Mouse (Mus musculus): ENCODE results near the gene Atp8a2. TPM values are rescaled to one million over a fixed set of nuclear protein-coding genes. Genes with fewer than 3 reads are reported as not detected.

Gene Atp8a2
- total RNA-seq (2014; fragmentation: Nextera tagmentation): not detected in 2 replicates
- total RNA-seq (2017): under 0.01 and 0.11 TPM in 2 replicates
- polyA plus RNA-seq (2012): not detected in 2 replicates

DNA sequence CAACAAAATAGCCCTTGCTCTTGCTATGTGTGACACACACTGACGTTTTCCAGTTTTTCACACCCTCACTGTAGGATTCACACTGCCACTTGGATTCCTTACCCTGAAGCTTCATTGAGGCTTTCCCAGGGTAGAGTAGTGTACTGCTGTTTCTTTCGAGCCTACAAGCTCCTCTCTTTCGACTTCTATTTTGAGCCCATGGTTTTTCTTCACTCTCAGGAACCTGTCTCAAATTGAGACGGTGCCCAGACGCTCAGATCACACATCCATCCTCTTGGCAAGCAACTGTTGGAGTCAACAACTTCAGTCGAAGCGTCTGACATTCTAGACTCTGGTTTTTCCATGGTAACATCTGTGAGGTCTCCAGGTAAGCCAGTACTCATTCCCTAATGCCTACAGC is at the start of gene Atp8a2:
Gene Atp8a2 (minus strand): TSS at position 296 of the 400 bp plus-strand sequence.
- Histone ChIP-seq H3K27me3 (ENCODE audit: insufficient read depth, low read length) (no peaks in the 10 kb centered on the region; the same call in 1 of the 2 replicates), H3K36me3 (replicated peaks) (no peaks in the 10 kb centered on the region), H3K9me3 (replicated peaks) (no peaks in the 10 kb centered on the region), H3K4me1 (ENCODE audit: insufficient read depth, low read depth, low read length) (no peaks in the 10 kb centered on the region), H3K4me3 (ENCODE audit: low read depth, low read length) (no peak within 1 kb of the TSS)
- TF ChIP-seq TAL1 (conservative IDR thresholded peaks at IDR 0.05; ENCODE audit: low read depth, low read length): no peak
- no peak for TF ChIP-seq POLR2AphosphoS5 (IDR thresholded peaks at IDR 0.05; ENCODE audit: insufficient replicate concordance, low read depth, low read length)
- no peak for TF ChIP-seq GATA2 (IDR thresholded peaks at IDR 0.05; ENCODE audit: borderline replicate concordance, low read depth, low read length)
- TF ChIP-seq CTCF (IDR thresholded peaks at IDR 0.05; ENCODE audit: low read depth, low read length): no peak
- TF ChIP-seq GATA1 (IDR thresholded peaks at IDR 0.05; ENCODE audit: borderline replicate concordance, low read length): no peak
- DNase-seq (ENCODE audit: low spot score) (no peak), ATAC-seq (ENCODE audit: extremely low read depth, insufficient number of reproducible peaks, low FRiP score, poor library complexity, severe bottlenecking) (no peak)

DNA sequence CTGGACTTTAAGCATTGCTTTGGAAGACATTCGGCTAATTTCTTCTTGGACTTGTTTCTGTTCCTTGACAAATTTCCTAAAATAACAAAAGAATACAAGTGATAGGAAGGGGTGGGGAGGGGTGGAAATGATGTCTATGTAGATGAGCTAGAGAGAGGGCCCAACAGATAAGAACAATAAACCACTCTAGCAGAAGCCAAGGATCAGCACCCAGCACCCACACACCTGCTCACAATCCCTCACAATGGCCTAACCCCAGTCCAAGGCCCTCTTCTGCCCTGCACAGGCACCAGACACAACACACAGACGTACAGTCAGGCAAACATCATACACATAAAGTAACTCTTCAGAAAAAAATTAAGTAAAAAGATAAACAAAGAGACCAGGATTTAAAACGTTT is 41.6 kb upstream of the Atp8a2 start:
- no peak for TF ChIP-seq CTCF (IDR thresholded peaks at IDR 0.05; ENCODE audit: low read depth, low read length)
- no peak for TF ChIP-seq GATA2 (IDR thresholded peaks at IDR 0.05; ENCODE audit: borderline replicate concordance, low read depth, low read length)
- TF ChIP-seq TAL1 (conservative IDR thresholded peaks at IDR 0.05; ENCODE audit: low read depth, low read length): no peak
- TF ChIP-seq POLR2AphosphoS5 (IDR thresholded peaks at IDR 0.05; ENCODE audit: insufficient replicate concordance, low read depth, low read length): no peak
- TF ChIP-seq GATA1 (IDR thresholded peaks at IDR 0.05; ENCODE audit: borderline replicate concordance, low read length): no peak
- Histone ChIP-seq H3K4me1 (ENCODE audit: insufficient read depth, low read depth, low read length) (no peaks in the 10 kb centered on the region), H3K9me3 (replicated peaks) (no peaks in the 10 kb centered on the region), H3K27me3 (ENCODE audit: insufficient read depth, low read length) (no peaks in the 10 kb centered on the region), H3K36me3 (replicated peaks) (peaks cover 74% of the 10 kb centered on the region), H3K4me3 (ENCODE audit: low read depth, low read length) (no peak overlapping the region)
- ATAC-seq (ENCODE audit: extremely low read depth, insufficient number of reproducible peaks, low FRiP score, poor library complexity, severe bottlenecking) (no peak), DNase-seq (ENCODE audit: low spot score) (no peak)

DNA sequence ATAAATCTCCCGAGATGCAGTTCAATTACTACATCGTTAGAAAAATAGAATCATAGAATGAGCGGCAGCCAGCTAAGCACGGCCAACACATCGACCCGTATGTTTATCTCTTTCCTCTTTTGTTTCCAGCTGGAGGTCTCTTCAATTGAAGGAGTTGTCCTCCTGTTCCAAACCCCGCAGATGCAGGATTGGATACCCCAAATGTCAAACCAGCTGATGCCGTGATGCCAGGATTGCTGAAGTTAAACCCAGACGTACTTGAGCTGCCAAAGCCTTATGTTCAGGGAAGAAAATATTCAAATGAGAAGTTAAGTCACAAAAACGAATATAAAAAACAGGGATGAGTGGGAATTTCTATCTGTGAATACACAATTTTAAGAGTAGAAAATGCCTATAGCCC is 22.9 kb upstream of the Atp8a2 start:
- ATAC-seq (ENCODE audit: extremely low read depth, insufficient number of reproducible peaks, low FRiP score, poor library complexity, severe bottlenecking) (no peak), DNase-seq (ENCODE audit: low spot score) (no peak)
- Histone ChIP-seq H3K4me1 (ENCODE audit: insufficient read depth, low read depth, low read length) (no peaks in the 10 kb centered on the region), H3K4me3 (ENCODE audit: low read depth, low read length) (no peak overlapping the region), H3K27me3 (ENCODE audit: insufficient read depth, low read length) (no peaks in the 10 kb centered on the region), H3K36me3 (replicated peaks) (peaks cover 68% of the 10 kb centered on the region), H3K9me3 (replicated peaks) (no peaks in the 10 kb centered on the region)
- TF ChIP-seq POLR2AphosphoS5 (IDR thresholded peaks at IDR 0.05; ENCODE audit: insufficient replicate concordance, low read depth, low read length) (no peak), CTCF (IDR thresholded peaks at IDR 0.05; ENCODE audit: low read depth, low read length) (no peak), TAL1 (conservative IDR thresholded peaks at IDR 0.05; ENCODE audit: low read depth, low read length) (no peak)

DNA sequence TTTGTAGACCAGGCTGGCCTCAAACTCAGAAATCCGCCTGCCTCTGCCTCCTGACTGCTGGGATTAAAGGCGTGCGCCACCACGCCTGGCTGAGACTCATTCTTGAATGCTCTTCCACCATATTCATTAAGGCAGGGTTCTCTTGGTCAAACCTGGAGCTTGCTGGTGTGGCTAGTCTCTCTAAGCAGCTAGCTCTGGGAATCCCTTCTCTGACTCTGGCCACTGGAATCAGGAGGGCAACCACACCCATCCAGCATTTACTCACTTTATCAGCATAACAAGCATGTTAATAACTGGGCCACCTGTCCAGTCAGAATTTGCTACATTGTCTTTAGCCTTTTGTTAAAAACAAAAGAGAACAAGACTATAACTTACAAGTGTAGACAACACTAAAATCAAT is 20.6 kb upstream of the Atp8a2 start:
- Histone ChIP-seq H3K36me3 (replicated peaks) (peaks cover 55% of the 10 kb centered on the region), H3K4me1 (ENCODE audit: insufficient read depth, low read depth, low read length) (no peaks in the 10 kb centered on the region), H3K27me3 (ENCODE audit: insufficient read depth, low read length) (no peaks in the 10 kb centered on the region), H3K4me3 (ENCODE audit: low read depth, low read length) (no peak overlapping the region), H3K9me3 (replicated peaks) (no peaks in the 10 kb centered on the region)
- no peak for DNase-seq (ENCODE audit: low spot score)
- no peak for ATAC-seq (ENCODE audit: extremely low read depth, insufficient number of reproducible peaks, low FRiP score, poor library complexity, severe bottlenecking)
- no peak for TF ChIP-seq CTCF (IDR thresholded peaks at IDR 0.05; ENCODE audit: low read depth, low read length)
- TF ChIP-seq TAL1 (conservative IDR thresholded peaks at IDR 0.05; ENCODE audit: low read depth, low read length): no peak
- TF ChIP-seq GATA2 (IDR thresholded peaks at IDR 0.05; ENCODE audit: borderline replicate concordance, low read depth, low read length): no peak
- TF ChIP-seq GATA1 (IDR thresholded peaks at IDR 0.05; ENCODE audit: borderline replicate concordance, low read length): no peak
- no peak for TF ChIP-seq POLR2AphosphoS5 (IDR thresholded peaks at IDR 0.05; ENCODE audit: insufficient replicate concordance, low read depth, low read length)

DNA sequence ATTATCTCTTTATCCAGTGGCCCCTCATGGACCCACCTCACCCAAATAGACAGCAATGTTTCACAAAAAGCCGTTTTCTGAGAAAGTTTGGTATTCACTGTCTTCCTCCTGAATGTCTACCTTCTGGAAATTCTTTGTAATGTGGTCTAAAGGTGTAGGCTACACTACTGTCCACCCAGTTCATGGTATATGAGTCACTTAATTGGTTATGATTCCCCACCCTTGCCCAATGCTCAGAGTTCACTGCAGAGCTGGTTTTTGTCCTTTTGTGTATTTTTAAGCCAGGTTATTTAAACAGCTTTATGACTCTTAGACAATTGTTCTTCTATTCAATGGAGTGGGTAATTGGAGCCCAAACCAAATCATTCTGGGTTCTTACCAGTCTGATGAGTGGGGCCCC is 19.1 kb upstream of the Atp8a2 start:
- no peak for ATAC-seq (ENCODE audit: extremely low read depth, insufficient number of reproducible peaks, low FRiP score, poor library complexity, severe bottlenecking)
- no peak for DNase-seq (ENCODE audit: low spot score)
- H3K4me3 ChIP-seq (ENCODE audit: low read depth, low read length): no peak overlapping the region
- H3K36me3 ChIP-seq (replicated peaks): peaks cover 44% of the 10 kb centered on the region
- H3K4me1 ChIP-seq (ENCODE audit: insufficient read depth, low read depth, low read length): no peaks in the 10 kb centered on the region
- TF ChIP-seq TAL1 (conservative IDR thresholded peaks at IDR 0.05; ENCODE audit: low read depth, low read length) (no peak), POLR2AphosphoS5 (IDR thresholded peaks at IDR 0.05; ENCODE audit: insufficient replicate concordance, low read depth, low read length) (no peak), CTCF (IDR thresholded peaks at IDR 0.05; ENCODE audit: low read depth, low read length) (no peak), GATA2 (IDR thresholded peaks at IDR 0.05; ENCODE audit: borderline replicate concordance, low read depth, low read length) (no peak), GATA1 (IDR thresholded peaks at IDR 0.05; ENCODE audit: borderline replicate concordance, low read length) (no peak)
- no peaks in the 10 kb centered on the region for H3K9me3 ChIP-seq (replicated peaks)
- H3K27me3 ChIP-seq (ENCODE audit: insufficient read depth, low read length): no peaks in the 10 kb centered on the region

DNA sequence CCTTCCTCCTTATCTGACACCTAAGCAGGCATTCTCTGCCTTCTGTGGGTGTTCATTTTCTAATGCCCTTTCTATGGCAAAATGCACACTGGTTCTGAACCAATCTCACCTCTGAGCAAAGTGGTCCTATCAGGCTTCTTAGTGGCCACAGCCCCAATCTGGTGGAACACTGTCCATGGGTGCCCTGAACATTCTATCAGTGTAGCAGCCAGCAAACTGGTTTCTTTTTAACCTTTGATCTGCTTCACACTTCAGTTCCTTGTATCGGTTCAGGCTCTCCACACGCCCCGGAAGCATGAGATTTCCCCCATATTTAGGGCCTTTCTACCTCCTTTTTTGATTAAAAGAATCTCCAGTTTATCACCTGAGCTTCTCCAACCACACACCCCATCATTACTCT is 18.0 kb upstream of the Atp8a2 start:
- no peaks in the 10 kb centered on the region for H3K4me1 ChIP-seq (ENCODE audit: insufficient read depth, low read depth, low read length)
- H3K36me3 ChIP-seq (replicated peaks): peaks cover 35% of the 10 kb centered on the region
- DNase-seq (ENCODE audit: low spot score): no peak
- no peaks in the 10 kb centered on the region for H3K27me3 ChIP-seq (ENCODE audit: insufficient read depth, low read length)
- no peak for TF ChIP-seq CTCF (IDR thresholded peaks at IDR 0.05; ENCODE audit: low read depth, low read length)
- TF ChIP-seq TAL1 (conservative IDR thresholded peaks at IDR 0.05; ENCODE audit: low read depth, low read length): no peak
- no peak for TF ChIP-seq GATA1 (IDR thresholded peaks at IDR 0.05; ENCODE audit: borderline replicate concordance, low read length)
- no peak for TF ChIP-seq GATA2 (IDR thresholded peaks at IDR 0.05; ENCODE audit: borderline replicate concordance, low read depth, low read length)
- no peak for TF ChIP-seq POLR2AphosphoS5 (IDR thresholded peaks at IDR 0.05; ENCODE audit: insufficient replicate concordance, low read depth, low read length)
- ATAC-seq (ENCODE audit: extremely low read depth, insufficient number of reproducible peaks, low FRiP score, poor library complexity, severe bottlenecking): no peak
- no peak overlapping the region for H3K4me3 ChIP-seq (ENCODE audit: low read depth, low read length)
- H3K9me3 ChIP-seq (replicated peaks): no peaks in the 10 kb centered on the region
